Mouse (Mus musculus): Measurements from ENCODE around the gene Catsper2. TPM values are rescaled to one million over a fixed set of nuclear protein-coding genes. Genes with fewer than 3 reads are reported as not detected.
"Not testable (repeated sequence)": the region's sequence is repeated elsewhere in the genome, so short reads cannot be mapped to it uniquely, and the experiment has no call there.

Catsper2 gene
- total RNA-seq, 2 experiments from 2014 or later: 1.7 to 2.0 TPM

DNA sequence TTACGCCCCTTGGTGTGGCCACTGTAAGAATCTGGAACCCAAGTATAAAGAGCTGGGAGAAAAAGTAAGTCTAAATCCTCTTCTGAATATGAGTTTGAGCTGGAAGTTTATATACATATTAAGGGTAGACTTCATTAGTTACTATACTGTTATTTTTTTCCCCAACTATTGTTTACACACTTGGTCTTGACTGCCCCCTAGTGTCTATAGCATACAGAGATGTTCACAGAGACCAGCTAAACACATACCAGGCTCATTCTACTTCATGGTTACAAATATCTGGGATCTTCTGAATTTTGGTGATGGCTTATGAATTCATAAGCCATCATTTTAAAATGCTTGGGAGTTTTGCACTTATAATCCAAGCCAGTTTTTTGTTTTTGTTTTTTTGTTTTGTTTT lies 21.3 kb upstream of the Catsper2 start:
- DNase-seq: no peak

- DNase-seq: no peak
These were observed 12.3 kb upstream of the Catsper2 start for GRCm38 (mm10) chr2:121425890-121426289.

DNA sequence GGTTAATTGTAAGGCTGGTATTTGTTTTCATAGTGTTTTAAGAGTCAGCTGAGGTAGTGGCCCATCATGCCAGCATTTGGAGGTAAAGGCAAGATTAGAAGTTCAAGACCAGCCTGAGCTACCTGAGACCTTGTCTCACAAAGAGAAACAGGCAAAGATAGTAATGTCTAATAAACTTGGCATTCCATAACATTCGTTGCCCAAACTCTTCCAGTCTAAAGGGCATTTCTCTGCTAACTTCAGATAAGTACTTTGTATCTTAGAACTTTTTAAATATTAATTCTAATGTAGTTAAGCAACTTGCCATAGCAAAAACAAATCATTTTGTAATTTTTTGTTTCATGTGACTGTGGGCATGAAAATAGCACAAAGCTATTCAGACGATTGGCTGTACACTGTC lies 9.6 kb upstream of the Catsper2 start:
- DNase-seq: no peak

GRCm38 (mm10) chr2:121418476-121418875 lies 4.9 kb upstream of the Catsper2 start:
- no peak for DNase-seq

DNA sequence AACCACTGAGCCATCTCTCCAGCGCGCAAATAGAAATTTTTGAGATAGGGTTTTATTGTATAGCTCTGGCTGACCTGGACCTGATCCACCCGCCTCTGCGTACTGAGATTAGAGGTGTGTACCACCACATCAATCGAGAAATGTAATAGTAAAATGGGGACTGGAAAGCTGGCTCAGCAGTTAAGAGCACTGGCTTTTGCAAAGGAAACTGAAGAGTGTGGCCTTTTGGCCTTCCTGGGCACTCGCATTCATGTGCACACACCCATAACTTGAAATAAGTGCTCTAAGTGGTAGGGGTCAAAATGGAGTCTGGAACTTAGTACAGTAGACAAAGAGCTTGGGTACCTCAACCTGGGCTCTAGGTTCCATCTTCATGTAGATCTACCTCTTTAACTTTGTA lies 2.8 kb upstream of the Catsper2 start:
- no peak for DNase-seq

GRCm38 (mm10) chr2:121415591-121415990 lies 2.0 kb upstream of the Catsper2 start:
- DNase-seq: no peak

- DNase-seq: no peak
These were observed 1.5 kb upstream of the Catsper2 start for GRCm38 (mm10) chr2:121415103-121415502.

DNA sequence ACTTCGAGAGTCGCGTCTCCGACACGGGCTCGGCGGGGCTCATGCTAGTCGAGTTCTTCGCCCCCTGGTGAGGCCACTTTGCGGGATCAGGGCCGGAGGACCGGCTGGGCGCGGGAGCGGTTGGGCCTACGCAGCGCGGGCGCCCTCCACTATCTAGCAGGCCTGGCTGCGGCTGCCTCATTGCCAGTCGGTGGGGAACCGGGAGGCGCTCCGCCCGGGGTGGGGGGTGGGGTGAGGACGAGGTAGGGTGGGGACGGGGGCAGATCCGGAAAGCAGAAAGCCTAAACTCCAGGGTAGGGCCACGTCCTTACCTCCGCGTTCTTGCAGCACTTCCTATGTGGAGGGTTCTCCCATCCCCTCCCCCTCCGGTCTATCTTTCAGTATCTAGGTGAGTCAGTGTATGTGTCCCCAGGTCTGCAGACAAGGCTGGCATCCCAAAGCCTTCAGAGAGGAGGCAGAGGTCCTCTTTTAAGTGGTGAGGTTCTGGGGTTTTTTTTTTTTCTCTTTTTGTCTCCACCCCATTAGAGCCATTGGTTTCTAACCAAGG lies 620 bp upstream of the Catsper2 start:
- DNase-seq: no peak

DNA sequence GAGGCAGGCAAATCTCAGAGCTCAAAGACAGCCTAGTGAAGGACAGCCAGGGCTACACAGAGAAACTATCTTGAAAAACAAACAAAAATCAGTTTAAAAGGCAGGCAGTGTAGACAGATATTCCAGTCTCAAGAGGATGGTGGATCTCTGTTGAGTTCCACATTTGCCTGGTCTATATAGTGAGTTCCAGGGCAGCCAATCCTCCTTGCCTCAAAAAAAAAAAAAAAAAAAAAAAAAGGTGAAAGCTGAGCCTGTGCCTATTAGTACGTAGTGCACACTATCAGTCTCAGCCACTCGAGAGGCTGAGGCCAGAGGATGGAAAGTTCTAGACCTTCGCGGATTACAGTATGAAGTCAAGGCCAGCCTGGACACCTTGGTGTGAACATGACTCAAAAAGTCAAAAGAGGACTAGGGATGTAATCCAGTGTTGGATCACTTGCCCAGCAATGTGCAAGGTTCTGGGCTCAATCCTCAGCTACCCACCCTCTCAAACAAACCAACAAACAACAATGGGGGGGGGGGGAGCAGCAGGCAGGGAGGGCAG lies 677 bp downstream of the Catsper2 start:
- DNase-seq: no peak

DNA sequence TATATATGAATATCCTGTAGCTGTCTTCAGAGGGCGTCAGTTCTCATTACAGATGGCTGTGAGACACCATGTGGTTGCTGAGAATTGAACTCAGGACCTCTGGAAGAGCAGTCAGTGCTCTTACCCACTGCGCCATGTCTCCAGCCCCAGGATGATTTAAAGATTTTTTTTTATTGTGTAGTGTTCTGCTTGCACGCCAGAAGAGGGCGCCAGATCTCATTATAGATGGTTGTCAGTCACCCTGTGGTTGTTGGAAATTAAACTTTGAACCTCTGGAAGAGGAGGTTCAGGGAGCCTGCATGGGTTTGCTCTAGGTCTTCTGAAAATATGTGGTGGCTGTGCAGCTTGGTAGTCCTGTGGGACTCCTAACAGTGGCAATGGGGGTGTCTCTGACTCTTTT lies 5.4 kb downstream of the Catsper2 start:
- DNase-seq: peak; percentile 17

GRCm38 (mm10) chr2:121403296-121403695 lies 10.3 kb downstream of the Catsper2 start:
- DNase-seq: no peak

DNA sequence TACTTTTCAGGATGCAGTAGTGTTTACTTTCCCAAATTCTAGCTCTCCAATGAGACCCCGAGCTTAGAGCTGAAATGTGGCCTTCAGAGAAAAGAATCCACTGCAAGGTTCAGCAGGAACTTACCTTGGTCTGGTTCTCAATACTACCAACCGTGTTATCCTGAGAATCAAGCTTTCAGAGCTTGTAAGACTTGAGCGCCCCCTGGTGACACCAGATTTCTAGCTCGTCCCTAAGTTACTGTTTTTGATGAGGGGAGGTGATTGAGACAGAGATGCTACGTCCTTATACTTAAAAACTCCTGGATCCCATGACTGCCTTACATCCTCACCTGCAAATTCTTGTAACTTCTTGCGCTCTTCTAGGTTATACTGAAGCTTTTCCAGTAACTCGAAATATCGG lies 17.0 kb downstream of the Catsper2 start:
- peak; percentile 89 for DNase-seq

- not testable (repeated sequence) for DNase-seq
These were observed 26.5 kb downstream of the Catsper2 start, which contains the start of gene Strc for GRCm38 (mm10) chr2:121386961-121387575. Strc (minus strand) TSS chr2:121387168.

DNA sequence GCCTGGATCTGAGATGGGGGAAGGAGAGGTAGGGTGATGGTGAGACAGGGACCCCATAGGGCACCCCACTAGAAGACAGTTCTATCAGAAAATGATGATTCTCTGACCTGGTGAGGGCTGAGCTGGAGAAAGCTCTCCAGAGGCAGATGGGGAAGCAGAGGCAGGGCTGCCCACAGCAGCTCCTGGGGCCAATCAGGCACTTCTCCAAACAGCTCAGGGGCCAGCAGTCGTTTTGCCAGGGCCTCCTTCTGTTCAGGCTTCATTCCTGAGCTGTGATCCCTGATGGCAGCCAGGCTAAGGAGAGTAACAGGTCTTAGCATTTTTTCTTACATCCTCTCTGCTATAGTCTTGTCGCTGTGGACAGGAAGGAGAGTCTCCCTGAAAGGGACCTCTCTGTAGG lies 38.8 kb downstream of the Catsper2 start:
- no peak for DNase-seq

- DNase-seq: no peak
These were observed 41.3 kb downstream of the Catsper2 start for GRCm38 (mm10) chr2:121372266-121372665.

GRCm38 (mm10) chr2:121370921-121371320 lies 42.7 kb downstream of the Catsper2 start:
- no peak for DNase-seq

DNA sequence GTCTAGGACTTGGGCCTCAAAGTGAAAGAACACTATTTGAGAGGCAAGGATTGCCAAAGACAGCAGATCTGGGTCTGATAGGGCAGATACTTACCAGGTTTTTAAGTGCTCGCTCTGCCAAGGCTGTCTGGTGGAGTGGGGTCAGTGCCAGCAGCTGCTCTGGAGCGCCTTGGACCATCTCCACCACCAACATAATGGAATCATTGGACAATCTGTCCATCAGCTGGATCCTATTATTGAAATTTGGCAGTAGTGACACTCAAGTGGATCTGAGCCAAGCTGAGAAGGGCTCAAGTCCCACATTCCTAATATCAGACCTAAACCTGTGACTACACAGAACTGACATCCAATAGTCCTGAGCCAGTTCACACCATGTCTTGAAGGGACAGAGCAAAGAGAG lies 44.8 kb downstream of the Catsper2 start:
- no peak for DNase-seq

GRCm38 (mm10) chr2:121363656-121364055 lies 49.9 kb downstream of the Catsper2 start:
- no peak for DNase-seq

GRCm38 (mm10) chr2:121359461-121359860 lies 54.1 kb downstream of the Catsper2 start:
- no peak for DNase-seq

DNA sequence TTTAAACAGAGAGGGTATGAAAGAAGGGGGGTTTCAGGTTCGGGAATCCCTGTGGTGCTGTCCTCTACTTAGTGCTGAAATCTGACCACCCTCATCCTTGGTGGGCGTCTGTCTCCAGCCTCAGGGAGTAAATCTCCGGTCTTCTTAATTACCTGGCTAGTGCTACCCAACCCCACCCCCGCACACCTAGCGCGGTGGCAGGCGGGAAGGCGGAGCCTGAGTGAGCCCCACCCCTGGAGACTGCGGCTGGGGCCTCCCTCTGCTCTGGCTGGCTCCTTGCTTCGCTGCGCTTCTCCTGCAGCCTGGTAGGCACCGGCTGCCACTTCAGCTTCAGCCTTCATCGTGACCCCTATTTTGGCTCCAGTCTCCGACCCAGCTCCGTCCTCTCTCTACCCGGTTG lies 55.2 kb downstream of the Catsper2 start:
- DNase-seq: no peak

- DNase-seq: no peak
These were observed 55.6 kb downstream of the Catsper2 start for GRCm38 (mm10) chr2:121357961-121358360.

- no peak for DNase-seq
These were observed 56.1 kb downstream of the Catsper2 start, which contains the start of gene Ckmt1 for GRCm38 (mm10) chr2:121357494-121357893. Ckmt1 (plus strand) TSS chr2:121357714.

- DNase-seq: peak; percentile 96
These were observed 58.6 kb downstream of the Catsper2 start, which contains the start of gene Ppip5k1 for GRCm38 (mm10) chr2:121354820-121355592. Ppip5k1 (minus strand) TSS chr2:121355396.
